In genomic region chr10:118749756-118750155, GRCm38 (mm10) we compare ENCODE assay signal across 14 mouse cellular contexts.
DNase-seq lines count a peak whose midpoint lies in the region; ATAC-seq lines count a peak whose summit lies in the region.
"Had no signal": no experiment of that assay in that cellular context is flagged by ENCODE, and none has a peak within 500 bp of the region (broad histone marks: within the 10 kb centered on the region; RNA-seq: fewer than 3 reads in every experiment).

No protein-coding gene starts in this region.

- H3K4me2 ChIP-seq in kidney, embryonic 16.5 days (replicated peaks; ENCODE audit: low read depth, low read length), result no peak overlapping the region
- H3K4me2 ChIP-seq: neural tube, embryonic 15.5 days; stomach, embryonic 15.5 days had no signal

- H3K4me1 ChIP-seq in kidney, embryonic 16.5 days (ENCODE audit: insufficient read depth, low read length), result peaks cover 10% of the 10 kb centered on the region
- H3K4me1 ChIP-seq in forebrain, embryonic 10.5 days, result peaks cover 15% of the 10 kb centered on the region
- H3K4me1 ChIP-seq: neural tube, embryonic 15.5 days had no signal

- H3K27me3 ChIP-seq in kidney, embryonic 16.5 days (ENCODE audit: insufficient read depth, low read length), result no peaks in the 10 kb centered on the region
- H3K27me3 ChIP-seq in forebrain, embryonic 10.5 days (ENCODE audit: poor library complexity, severe bottlenecking), result no peaks in the 10 kb centered on the region
- H3K27me3 ChIP-seq: neural tube, embryonic 15.5 days; Patski; stomach, embryonic 15.5 days had no signal

- no peak overlapping the region for H3K4me3 ChIP-seq in kidney, embryonic 16.5 days (ENCODE audit: low read length)
- H3K4me3 ChIP-seq in forebrain, embryonic 10.5 days, result no peak overlapping the region
- H3K4me3 ChIP-seq: megakaryocyte, embryonic 14.5 days; neural tube, embryonic 15.5 days; stomach, embryonic 15.5 days had no signal

- H3K9me3 ChIP-seq in kidney, embryonic 16.5 days (ENCODE audit: low read length), result no peaks in the 10 kb centered on the region
- H3K9me3 ChIP-seq in forebrain, embryonic 10.5 days, result no peaks in the 10 kb centered on the region
- H3K9me3 ChIP-seq: neural tube, embryonic 15.5 days; stomach, embryonic 15.5 days had no signal

- H3K36me3 ChIP-seq in kidney, embryonic 16.5 days (ENCODE audit: insufficient read depth, low read length), result no peaks in the 10 kb centered on the region
- no peaks in the 10 kb centered on the region for H3K36me3 ChIP-seq in forebrain, embryonic 10.5 days (replicated peaks)
- H3K36me3 ChIP-seq: neural tube, embryonic 15.5 days; stomach, embryonic 15.5 days had no signal

- no peak overlapping the region for H3K27ac ChIP-seq in kidney, embryonic 16.5 days (ENCODE audit: low read length)
- no peak overlapping the region for H3K27ac ChIP-seq in forebrain, embryonic 10.5 days
- H3K27ac ChIP-seq: neural tube, embryonic 15.5 days; stomach, embryonic 15.5 days had no signal

- WGBS in kidney, embryonic 16.5 days, result 83% methylated on average over 6 of the region's 6 CpGs
- WGBS in forebrain, embryonic 10.5 days, result 78% methylated on average over 6 of the region's 6 CpGs

- peak; percentile 12 for DNase-seq in kidney, adult 18-20 months
- DNase-seq in Muller cell, postnatal 12 days (ENCODE audit: inconsistent ontology term), result peak; percentile 85
- peak; percentile 83 for DNase-seq in adipocyte (ENCODE audit: low spot score)
- DNase-seq in kidney, postnatal 36 days, result peak; percentile 37 to 62
- DNase-seq in forebrain, embryonic 10.5 days (ENCODE audit: extremely low spot score, low spot score), result no peak
- no peak for DNase-seq in right cerebral cortex, postnatal 10 days (ENCODE audit: low spot score in 2 of 2)
- DNase-seq: cerebellum, adult 18-20 months; heart, postnatal 10 days; right cerebral cortex, postnatal 25 days had no signal

- no peak for ATAC-seq in kidney, embryonic 16.5 days (ENCODE audit: low FRiP score, low TSS enrichment)
- ATAC-seq: Patski had no signal

- H3K9ac ChIP-seq in kidney, embryonic 16.5 days (replicated peaks; ENCODE audit: low read length), result no peak overlapping the region
- H3K9ac ChIP-seq: neural tube, embryonic 15.5 days; stomach, embryonic 15.5 days had no signal

Comparison
In these comparisons a context has a peak if more than half of its experiments do, and no peak if none do; other contexts are left out.
1. DNase-seq: peak in kidney, adult 18-20 months (single experiment), Muller cell, postnatal 12 days (single experiment), adipocyte (single experiment) and kidney, postnatal 36 days (2 of 2); none in forebrain, embryonic 10.5 days (single experiment) and right cerebral cortex, postnatal 10 days (0 of 2).